Mouse (Mus musculus) liver, embryonic 14.5 days (tissue): ENCODE data around the gene Nebl.

ENCODE experiments used
- CTCF ChIP-seq: IDR thresholded peaks from 2 replicates; pipeline ENCODE4 v1.5.1; 2016; ENCODE audit warnings: antibody characterized with exemption, low read depth, control low read depth
- EP300 ChIP-seq: IDR thresholded peaks from 2 replicates; pipeline ENCODE4 v1.6.1; 2016; ENCODE audit warnings: antibody characterized with exemption, low read depth

DNA sequence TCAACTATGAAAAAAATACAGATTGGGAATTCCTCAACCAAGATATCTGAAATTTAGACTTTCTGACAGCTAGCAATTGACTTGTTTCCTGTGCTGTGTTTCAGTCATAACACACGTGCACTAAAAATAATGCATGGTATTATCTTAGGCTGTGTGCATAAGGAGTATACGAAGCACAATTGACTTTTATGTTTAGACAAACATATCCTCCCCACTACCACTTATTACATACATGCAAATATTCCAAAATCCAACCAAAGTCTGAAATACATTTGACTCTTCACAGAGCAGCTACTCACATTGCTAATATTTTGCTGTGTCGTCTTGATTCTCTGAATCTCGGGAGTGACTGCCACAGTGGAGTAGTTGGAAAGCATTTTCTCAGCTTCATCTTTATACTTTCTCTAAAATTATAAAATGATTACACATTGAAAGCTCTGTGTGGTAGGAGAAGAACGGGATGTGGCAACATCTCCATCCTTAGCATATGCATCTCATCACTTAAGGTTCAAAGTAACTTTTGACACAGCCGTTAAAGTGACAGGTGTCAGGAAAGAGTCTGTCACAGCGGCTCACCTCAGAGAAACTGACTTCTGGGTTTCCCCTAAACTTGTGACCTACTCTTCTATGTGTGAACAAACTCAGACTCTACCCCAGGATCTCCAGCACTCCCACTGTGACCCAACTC lies 340.6 kb downstream of the Nebl start:
- TF ChIP-seq CTCF (no peak), EP300 (no peak)
